Mouse (Mus musculus): ENCODE data around the gene Ccdc122.
"Not testable (repeated sequence)": the region's sequence is repeated elsewhere in the genome, so short reads cannot be mapped to it uniquely, and the experiment has no call there.

GRCm38 (mm10) chr14:77110622-77111021 lies 74.0 kb downstream of the Ccdc122 start:
- TF ChIP-seq POLR2A (IDR thresholded peaks at IDR 0.05; ENCODE audit: borderline replicate concordance, control insufficient read depth, low read depth, low read length); CTCF (IDR thresholded peaks at IDR 0.05; ENCODE audit: control insufficient read depth, insufficient read depth, low read length): not testable (repeated sequence)
